Mouse (Mus musculus) neural tube, postnatal 0 days (tissue): ENCODE measurements around the gene E2f4. TPM values are rescaled to one million over a fixed set of nuclear protein-coding genes. Genes with fewer than 3 reads are reported as not detected.

Source experiments
- microRNA counts: library from miRNA; unstranded; fragments of <30 nt; microRNA quantifications from one replicate; lab custom pipeline; 2015
- microRNA-seq: library from miRNA; unstranded; fragments of <30 nt; microRNA quantifications from one replicate; pipeline ENCODE4, GENCODE M21; 2016
- polyA plus RNA-seq: library from polyadenylated mRNA; unstranded; fragments of >200 nt; fragmentation: Nextera tagmentation; extraction: Ambion mirVana; gene quantifications from 2 replicates; pipeline ENCODE4 v1.2.1, GENCODE M21; 2015

E2f4 gene
- polyA plus RNA-seq: 29.8 and 32.5 TPM in 2 replicates

DNA sequence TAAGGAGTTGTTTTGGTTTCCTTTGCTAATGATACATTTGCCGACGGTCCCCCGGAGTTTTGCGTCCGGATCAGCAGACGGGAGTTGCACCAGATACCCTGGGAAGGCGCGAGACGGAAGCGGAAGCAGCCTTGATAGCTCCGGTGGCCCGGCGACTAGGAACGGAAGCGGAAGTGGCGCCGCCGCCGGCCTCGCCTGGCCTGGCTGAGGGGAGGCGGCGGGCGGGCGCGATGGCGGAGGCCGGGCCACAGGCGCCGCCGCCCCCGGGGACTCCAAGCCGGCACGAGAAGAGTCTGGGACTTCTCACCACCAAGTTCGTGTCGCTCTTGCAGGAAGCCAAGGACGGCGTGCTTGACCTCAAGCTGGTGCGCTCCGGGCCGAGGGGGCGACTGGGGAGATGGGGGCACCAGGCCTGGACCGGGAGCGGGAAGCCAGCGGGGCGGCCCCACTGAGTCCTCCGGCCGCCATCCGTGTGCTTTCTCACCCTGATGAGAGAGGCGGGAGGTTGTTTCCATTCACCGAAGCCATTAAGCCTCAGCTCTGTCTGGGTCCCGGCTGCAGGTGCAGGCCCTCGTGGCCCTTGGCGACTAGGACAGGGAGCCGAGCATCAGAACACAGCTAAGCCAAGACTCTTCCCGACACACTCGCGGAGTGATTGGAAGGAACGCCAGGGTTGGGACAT is at the start of gene E2f4:
Gene E2f4, plus strand, starts transcription at position 153 of the 682 bp plus-strand sequence.

DNA sequence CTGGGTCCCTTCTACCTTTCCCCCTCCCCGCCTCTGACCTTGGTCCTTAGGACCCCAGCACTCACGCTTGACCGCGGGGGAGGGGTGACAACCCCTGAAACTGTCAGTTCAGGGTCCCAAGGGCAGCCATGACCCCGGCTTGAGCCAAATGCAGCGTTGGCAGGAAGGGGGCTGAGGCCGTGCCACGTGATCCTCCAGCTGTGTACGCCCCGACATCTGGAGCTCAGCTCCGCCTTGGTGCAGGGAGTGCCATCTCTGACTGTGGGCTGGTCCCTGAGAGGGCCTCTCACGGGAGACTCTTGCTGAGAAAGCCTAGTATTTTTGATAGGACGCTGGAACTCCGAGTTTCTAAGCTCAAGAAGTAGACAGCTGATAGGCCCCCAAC is 42.5 kb upstream of the E2f4 start, which contains the start of gene B3gnt9:
Gene B3gnt9, minus strand, starts transcription at position 188 of the 385 bp plus-strand sequence.

GRCm38 (mm10) chr8:105264024-105264982 is 33.2 kb upstream of the E2f4 start, which contains the start of the genes Tradd and Fbxl8:
TSS of gene Tradd (minus strand) at chr8:105264609.
TSS of gene Fbxl8 (plus strand) at chr8:105264648.

DNA sequence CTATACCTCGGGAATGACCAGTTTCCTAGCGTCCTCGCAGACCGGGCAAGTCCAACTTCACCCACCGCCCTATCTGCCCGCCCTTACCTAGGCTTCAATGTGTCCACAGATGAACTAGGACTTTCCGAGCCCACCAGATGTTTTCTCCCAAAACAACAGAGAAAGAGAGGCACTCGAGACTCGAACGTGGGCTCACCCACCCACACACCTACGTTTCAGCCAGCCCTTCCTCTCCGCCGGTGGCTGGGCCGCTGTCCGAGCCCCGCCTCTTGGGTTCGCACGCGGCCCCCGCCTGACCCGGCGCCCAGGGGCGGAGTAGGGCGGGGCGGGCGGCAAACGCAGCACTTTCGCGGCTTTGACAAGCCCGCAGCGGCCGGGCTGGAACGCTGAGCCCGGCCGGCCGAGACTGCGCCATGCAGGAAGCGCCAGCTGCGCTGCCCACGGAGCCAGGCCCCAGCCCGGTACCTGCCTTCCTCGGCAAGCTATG is 28.0 kb upstream of the E2f4 start, which contains the start of gene Hsf4:
Gene Hsf4, plus strand, starts transcription at position 341 of the 487 bp plus-strand sequence.

DNA sequence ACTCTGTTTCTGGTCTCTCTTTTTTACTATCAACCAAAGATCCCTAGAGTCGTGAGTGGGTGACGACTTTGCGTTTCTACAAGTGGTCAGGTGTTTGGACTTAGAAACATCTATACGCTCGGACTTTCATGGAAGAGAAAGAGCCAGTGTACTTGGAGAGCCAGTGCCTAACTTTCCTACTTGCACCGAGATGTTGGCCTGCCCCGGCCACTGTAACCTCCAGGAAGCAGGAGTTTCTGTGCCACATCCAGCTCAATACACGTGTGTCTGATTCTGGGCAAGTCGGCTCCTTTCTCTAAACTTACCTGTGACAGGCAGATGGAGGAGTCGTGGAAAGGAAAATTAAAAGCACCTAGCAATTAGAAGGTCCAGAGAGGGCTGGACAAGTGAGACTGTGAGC is 21.6 kb upstream of the E2f4 start, which contains the start of gene Nol3:
Gene Nol3, plus strand, starts transcription at position 301 of the 400 bp plus-strand sequence.

DNA sequence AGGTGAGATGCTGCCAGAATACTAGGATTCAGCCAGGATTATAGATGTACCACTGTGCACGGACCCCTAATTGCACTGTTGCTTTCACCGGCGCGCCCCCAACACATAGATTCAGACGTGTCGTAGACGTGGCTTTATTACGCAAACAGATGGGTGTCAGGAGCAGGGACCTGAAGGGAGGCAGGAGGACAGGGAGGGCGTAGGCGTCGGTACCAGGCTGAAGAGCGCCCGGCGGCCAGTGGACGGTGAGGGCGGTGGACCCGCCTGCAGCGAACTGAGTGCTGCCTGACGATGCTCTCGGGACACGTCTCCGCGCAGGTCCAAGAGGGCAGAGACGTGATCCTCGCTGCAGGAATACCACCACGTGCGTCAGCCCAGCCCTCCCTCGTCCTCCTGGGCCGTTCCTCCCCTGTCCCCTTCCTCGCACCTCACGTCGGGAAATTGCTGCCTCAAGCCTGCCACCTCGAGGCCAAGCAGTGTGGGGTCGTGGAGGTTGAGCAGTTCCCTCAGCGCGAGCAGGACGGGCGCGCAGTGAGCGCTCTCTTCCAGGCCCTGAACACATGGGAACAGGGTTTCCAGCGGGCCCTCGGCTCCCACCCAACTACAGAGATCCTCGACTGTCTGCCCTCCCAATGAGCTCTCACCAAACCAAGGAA is 7.5 kb upstream of the E2f4 start, which contains the start of gene 4931428F04Rik:
Gene 4931428F04Rik, minus strand, starts transcription at position 60 of the 656 bp plus-strand sequence.

DNA sequence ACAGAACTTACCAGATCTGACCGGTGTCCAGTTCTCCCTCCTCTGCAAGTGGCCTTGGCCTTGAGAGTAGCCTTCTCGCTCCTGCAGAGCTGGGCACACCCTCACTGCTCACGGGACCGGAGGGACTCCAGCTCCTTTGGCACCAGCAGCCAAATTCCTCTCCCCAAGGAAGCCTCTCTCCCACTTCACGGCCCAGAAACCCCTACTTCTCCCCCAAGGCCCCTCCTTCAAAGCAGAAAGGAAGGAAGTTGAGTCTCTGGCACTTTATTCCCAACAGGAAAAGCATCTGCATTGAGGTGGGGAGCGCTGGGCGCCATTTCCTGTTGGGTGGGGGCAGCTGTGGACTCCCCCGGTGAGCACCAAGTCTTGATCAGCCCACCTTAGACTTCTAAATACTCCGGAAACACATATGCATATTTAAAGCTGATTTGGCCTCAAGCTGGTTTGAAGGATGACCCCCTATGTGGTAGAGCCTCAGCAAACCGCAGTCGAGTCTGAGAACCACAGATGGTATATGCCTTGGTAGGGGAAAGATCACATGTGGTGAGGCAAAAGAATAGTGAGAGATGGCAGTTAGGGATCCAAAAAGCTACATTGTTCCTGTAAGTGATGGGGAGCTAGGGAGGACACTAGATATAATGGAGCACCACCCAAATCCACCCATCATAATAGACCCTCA is 1.4 kb upstream of the E2f4 start, which contains the start of gene Exoc3l:
Gene Exoc3l, minus strand, starts transcription at position 207 of the 679 bp plus-strand sequence.

DNA sequence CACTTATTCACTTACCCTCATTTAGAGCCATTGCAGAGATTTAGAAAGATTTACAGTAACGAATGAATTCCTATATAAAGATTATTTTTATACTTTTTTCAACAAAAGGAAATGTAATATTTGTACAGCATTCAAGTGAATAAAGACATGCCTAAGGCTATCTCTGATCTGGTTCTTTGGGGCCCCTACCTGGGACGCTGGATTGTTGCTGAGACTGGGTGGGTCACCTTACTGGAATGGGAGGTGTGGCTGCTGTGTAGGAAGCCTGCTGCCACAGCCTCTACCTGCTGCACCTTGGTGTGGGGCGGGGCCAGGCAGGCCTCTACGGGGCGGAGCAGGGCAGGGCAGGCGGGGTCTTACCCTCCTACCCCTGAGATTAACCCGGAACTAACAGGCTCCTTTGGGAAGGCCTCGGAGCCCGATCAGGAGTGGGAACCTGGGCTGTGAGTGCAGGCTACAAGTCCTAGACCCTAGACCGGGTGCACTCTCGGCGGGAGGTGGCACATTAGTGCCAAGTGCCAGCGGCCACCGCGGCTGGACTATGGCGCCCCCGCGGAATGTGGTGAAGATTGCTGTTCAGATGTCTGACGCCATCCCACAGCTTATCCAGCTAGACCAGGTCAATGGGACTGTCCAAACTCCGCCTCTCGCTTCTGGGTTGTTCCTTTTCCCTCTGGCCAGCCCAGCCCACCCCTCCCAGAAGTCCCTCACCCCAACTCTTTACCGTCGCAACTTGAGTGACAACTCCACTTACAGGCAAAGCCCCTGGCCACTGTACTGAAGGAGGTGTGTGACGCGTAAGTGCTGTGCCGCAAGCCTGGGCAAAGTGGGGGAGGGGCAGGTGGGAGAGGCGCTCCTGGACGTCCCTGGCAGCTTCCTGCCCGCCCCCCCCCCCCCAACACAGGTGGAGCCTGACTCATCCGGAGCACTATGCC is 8.0 kb downstream of the E2f4 start, which contains the start of gene Elmo3:
Gene Elmo3, plus strand, starts transcription at position 391 of the 935 bp plus-strand sequence.

GRCm38 (mm10) chr8:105326141-105326672 is 28.7 kb downstream of the E2f4 start, which contains the start of the genes Lrrc29 and Tmem208:
TSS of gene Lrrc29 (minus strand) at chr8:105326278.
TSS of gene Tmem208 (plus strand) at chr8:105326354.

GRCm38 (mm10) chr8:105347428-105348221 is 50.2 kb downstream of the E2f4 start, which contains the start of gene Fhod1:
TSS of gene Fhod1 (minus strand) at chr8:105347953.

GRCm38 (mm10) chr8:105348450-105349095 is 51.1 kb downstream of the E2f4 start, which contains the start of gene Slc9a5:
TSS of gene Slc9a5 (plus strand) at chr8:105348843.

MicroRNA genes within 50 kb of the gene (microRNA counts, 519-probe panel; counts per million panel counts)
- microRNA mmu-miR-328 (lab: Ali Mortazavi, UCI): 3,728 counts per million, percentile 29 among the panel's probes with 10 or more counts

Small RNA genes within 50 kb of the gene (microRNA-seq; reads per million reads assigned to microRNA genes)
- gene Gm27320 (not detected), gene Mir328 (409 reads per million, percentile 65 among the genes with 10 or more reads in this experiment)

Other genes with a start within 250 kb of the E2f4 start
- gene Ces3a, start 249.1 kb upstream of the E2f4 start, polyA plus RNA-seq: not detected in 2 replicates
- gene Ces3b, start 213.9 kb upstream of the E2f4 start, polyA plus RNA-seq: not detected in 2 replicates
- 0.14 and 0.15 TPM in 2 replicates for gene Ces4a, start 165.9 kb upstream of the E2f4 start, polyA plus RNA-seq
- 30.7 and 34.8 TPM in 2 replicates for gene Cbfb, start 127.0 kb upstream of the E2f4 start, polyA plus RNA-seq
- gene D230025D16Rik, start 72.5 kb upstream of the E2f4 start, polyA plus RNA-seq: 19.1 and 19.5 TPM in 2 replicates
- gene B3gnt9, start 42.5 kb upstream of the E2f4 start, polyA plus RNA-seq: 13.8 and 15.8 TPM in 2 replicates
- gene Tradd, start 33.1 kb upstream of the E2f4 start, polyA plus RNA-seq: 13.8 and 16.2 TPM in 2 replicates
- gene Fbxl8, start 33.0 kb upstream of the E2f4 start, polyA plus RNA-seq: 1.9 and 2.9 TPM in 2 replicates
- 1.2 and 1.9 TPM in 2 replicates for gene Hsf4, start 27.9 kb upstream of the E2f4 start, polyA plus RNA-seq
- gene Nol3, start 21.5 kb upstream of the E2f4 start, polyA plus RNA-seq: 9.1 and 9.4 TPM in 2 replicates
- gene 4931428F04Rik, start 7.8 kb upstream of the E2f4 start, polyA plus RNA-seq: 53.4 and 66.4 TPM in 2 replicates
- gene Exoc3l, start 1.6 kb upstream of the E2f4 start, polyA plus RNA-seq: 6.0 and 8.7 TPM in 2 replicates
- gene Elmo3, start 7.9 kb downstream of the E2f4 start, polyA plus RNA-seq: 0.76 and 1.2 TPM in 2 replicates
- 1.1 and 1.2 TPM in 2 replicates for gene Lrrc29, start 28.6 kb downstream of the E2f4 start, polyA plus RNA-seq
- gene Tmem208, start 28.7 kb downstream of the E2f4 start, polyA plus RNA-seq: 162 and 168 TPM in 2 replicates
- 0.65 and 1.3 TPM in 2 replicates for gene Fhod1, start 50.3 kb downstream of the E2f4 start, polyA plus RNA-seq
- gene Slc9a5, start 51.2 kb downstream of the E2f4 start, polyA plus RNA-seq: 10.0 and 13.8 TPM in 2 replicates
- 1.3 and 2.0 TPM in 2 replicates for gene Plekhg4, start 75.6 kb downstream of the E2f4 start, polyA plus RNA-seq
- not detected in 2 replicates for gene Kctd19, start 115.8 kb downstream of the E2f4 start, polyA plus RNA-seq
- gene Lrrc36, start 115.9 kb downstream of the E2f4 start, polyA plus RNA-seq: 0.53 and 0.54 TPM in 2 replicates
- 263 and 304 TPM in 2 replicates for gene Tppp3, start 173.9 kb downstream of the E2f4 start, polyA plus RNA-seq
- gene Zdhhc1, start 199.2 kb downstream of the E2f4 start, polyA plus RNA-seq: 33.4 and 36.8 TPM in 2 replicates
- 0.45 and 0.53 TPM in 2 replicates for gene Hsd11b2, start 221.1 kb downstream of the E2f4 start, polyA plus RNA-seq